Mouse (Mus musculus) thymus, adult 18-20 months (tissue): Measurements from ENCODE around the gene Cfap43.
"Not testable (repeated sequence)": the region's sequence is repeated elsewhere in the genome, so short reads cannot be mapped to it uniquely, and the experiment has no call there.

Experiments
- DNase-seq, 2 experiments: peaks; one replicate each; pipeline ENCODE4 v3.0.0; 2022; ENCODE audit warnings: mixed read lengths in 2 of 2

The Cfap43 gene

DNA sequence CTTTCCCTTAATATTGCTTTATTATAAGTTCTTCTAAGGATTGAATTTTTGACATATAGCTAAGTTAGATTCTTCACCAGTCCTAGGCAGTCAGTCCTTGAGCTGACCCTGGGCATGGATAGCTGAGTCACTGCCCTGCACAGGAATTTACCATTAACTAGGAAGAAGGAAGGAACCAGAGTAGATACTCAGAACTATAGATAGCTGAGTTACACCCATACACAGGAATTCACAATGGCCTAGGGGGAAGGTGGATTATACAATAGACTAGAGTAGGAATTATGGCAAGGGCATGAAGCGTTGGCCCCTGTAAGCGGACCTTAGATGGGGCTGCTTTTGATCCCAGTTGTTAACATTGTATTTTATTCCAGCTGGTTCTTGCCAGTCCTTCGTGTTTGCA is 67.0 kb downstream of the Cfap43 start:
- not testable (repeated sequence) for DNase-seq

DNA sequence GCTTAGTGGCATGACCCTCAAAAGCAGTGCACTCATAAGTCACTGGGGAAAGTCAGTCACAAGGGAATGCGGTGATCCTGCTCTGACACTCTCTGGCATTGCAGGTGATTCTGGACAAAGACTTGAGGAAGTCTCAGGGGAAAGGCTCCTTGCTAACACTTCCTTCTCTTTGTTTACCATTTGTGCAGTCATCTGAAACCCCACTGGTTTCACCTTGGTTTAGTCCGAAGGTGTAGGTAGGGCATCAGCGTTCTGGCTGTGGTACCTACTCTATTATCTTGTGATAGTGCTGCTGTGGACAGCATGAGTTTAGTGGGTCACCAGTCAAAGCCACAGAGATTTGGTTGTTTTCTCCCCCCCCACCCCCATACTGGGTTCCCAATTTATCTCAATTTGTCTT is 69.4 kb downstream of the Cfap43 start:
- DNase-seq = no peak

DNA sequence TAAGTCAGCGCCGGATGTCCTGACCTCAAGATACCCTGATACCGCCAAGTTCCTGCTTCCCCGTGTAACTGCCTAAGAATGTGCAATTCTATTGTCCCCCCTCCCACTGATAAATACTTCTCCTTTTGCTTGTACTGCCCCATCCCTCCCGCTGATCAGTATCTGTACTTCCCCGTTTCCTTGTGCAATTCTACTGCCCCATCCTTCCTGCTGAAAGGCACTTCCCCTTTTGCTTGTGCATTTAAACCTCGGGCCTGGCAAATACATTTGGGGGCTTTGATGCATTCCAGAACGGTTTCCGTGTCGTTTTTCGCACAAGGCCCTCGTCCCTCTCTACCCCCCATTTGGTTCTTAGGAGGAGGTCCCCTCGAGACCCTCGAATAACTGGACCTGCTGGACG is 77.9 kb downstream of the Cfap43 start:
- not testable (repeated sequence) for DNase-seq

DNA sequence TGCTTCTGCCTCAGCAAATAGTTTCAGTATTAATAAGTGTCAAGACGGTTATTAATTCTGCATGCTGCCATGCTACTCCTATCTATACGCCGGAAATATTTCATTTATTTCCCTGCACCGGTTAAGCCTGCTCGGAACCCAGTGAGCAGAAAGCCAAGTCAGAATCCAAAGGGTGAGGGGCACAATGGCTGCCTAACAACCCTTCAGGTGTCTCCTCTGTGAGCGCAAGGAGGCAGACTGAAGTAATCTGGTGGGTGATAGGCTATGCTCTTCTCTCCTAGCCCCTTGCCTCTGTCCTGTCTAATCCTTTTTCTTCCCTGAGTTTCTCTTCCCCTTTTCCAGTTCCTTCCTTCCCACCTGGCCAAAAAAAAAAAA is 81.6 kb downstream of the Cfap43 start:
- no peak for DNase-seq

DNA sequence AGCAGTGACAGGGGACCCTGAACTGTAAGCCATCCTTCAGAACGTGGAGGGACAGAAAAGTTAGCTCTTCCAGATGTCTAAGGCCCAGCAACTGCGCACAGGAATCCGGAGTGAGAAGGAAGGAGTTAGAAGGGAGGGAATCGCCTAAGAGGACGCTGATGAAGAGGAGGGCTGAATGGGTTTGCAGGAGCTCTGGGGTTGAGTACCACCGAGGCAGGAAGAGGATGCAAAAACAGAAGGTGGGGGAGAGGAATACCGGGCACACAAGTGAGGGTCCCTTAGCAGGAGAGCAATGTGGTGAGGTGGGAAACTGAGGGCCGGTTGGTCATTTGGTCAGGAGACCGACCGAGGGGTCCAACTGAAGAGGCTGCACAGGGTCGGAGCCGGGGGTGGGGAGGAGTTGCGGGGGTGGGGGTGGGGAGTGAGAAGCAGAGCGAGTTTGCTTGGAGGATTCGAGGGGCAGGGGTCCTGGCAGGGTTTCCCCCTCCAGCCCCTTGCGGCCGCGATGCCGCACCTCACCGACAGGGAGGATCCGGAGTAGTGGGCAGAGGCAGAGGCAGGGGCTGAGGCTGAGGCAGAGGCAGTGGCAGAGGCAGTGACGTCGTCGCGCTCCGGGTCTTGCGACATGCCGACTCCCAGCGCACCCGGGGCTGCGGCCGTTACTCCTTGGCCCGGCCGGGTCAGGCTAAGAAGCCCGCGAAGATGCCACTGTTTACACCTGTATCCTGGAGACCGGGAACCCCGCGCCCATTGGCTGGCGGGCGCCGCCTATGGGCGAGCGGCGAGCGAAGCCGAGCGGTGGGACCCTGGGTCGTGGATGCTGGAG is 82.2 kb downstream of the Cfap43 start:
- DNase-seq = peak; percentile 30 to 52

DNA sequence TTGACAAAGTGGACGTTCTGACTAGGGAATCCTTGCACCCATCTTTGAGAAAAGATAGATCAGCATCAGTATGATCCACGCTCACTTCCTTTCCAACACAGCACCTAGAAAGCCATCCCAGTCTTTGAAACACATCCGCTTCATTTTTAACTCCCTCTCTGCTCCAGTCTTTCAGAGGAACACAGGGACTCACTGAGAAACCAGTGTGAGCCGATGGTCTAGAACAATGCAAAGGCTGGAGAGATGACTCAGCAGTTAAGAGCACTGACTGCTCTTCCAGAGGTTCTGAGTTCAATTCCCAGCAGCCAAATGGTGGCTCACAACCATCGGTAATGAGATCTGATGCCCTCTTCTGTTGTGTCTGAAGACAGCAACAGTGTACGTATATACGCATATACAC is 83.3 kb downstream of the Cfap43 start:
- DNase-seq = no peak

DNA sequence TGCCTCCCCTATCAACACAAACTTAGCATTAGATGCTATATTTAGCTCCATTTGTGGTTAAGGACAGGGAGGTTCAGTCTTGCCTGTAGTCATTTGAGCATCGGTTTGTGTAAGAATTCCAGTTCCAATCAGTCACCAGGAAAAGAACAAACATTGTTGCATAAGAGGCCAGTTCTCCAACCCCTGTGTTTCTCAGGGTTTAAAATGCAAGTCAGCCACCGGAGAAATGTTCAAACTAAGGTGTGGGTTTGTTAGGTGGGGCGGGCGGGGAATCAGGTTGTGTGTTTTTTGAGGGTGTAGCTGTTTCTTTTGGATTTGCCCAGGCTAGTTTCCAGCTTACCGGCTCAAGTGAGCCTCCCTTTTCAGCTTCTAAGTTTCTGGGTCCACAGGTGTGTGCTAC is 84.5 kb downstream of the Cfap43 start:
- no peak for DNase-seq

DNA sequence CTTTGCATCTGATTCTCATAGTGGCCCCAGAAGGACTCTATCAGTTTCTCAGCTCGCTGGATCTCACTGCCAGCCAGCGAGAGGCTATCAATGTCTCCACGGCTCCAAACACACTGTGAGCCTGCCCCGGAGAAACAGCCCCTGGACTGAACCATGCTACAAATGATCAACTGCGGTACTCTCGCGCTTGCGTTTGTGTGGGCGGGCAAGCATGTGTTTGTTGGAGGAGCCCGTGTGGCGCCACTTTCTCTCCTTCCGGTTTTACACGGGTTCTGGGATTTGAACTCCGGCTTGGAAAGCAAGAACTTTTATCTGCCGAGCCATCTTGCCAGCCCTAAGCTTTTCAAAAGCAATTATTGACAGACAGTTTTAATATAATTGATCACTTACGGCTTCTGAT is 86.8 kb downstream of the Cfap43 start:
- no peak for DNase-seq

DNA sequence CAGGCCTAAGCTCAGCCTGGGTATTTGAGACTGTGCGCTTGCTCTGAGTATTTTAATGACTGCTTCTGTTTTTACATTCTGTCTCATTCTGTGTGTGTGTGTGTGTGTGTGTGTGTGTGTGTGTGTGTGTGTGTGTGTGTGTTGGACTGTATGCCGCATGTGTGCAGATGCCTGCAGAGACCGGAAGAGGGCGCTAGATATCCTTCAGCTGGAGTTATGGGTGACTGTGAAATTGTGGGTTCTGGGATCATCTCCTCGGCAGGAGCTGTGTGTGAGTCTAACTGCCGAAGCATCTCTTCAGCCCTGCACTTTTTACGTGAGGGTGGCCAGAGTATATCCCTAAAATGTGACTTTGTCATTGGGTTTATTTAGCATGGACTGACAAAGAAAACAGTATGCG is 88.0 kb downstream of the Cfap43 start:
- DNase-seq = no peak

DNA sequence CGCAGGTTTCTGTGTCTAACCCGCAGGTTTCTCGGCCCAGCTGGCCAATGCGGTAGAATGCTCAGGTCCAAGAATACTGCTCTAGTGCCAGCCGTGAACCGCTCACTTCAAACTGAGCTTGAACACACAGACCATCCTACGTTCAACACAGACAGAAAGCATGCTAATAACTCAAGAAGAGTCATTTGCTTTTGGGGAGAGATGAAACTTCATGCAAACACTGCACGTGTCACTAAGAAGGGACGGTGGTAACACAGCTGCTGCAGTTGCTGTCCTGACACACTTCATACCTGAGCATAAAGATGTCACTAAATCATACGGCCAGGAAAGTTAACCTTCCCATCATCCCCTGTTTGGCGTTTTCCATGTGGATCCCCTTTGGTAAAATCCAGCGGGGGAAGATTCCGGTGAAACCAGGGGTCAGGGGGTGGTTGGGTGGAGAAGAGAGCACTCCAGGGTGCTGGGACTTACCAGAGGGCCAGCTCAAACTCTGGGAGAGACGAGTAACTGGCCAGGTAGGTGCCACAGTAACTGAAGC is 89.1 kb downstream of the Cfap43 start:
- no peak for DNase-seq

DNA sequence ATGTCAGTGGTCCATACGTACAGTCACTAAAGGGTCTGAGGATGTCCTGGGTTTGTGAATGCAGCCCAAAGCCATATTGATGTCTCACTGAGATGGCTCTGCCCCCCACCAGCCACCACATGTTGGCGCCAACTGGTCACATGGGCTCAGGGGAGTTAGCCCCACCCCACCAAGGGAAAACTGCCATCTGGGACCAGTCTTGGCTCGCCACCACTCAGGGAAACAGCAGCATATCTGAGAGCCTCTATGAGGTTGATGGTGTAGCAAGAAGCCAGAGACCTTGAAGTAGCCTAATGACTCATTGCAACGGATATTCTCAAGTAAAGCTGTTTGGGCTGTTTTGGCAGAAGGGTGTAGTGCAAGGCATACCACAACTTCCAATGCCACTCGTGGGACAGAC is 95.1 kb downstream of the Cfap43 start:
- no peak for DNase-seq

DNA sequence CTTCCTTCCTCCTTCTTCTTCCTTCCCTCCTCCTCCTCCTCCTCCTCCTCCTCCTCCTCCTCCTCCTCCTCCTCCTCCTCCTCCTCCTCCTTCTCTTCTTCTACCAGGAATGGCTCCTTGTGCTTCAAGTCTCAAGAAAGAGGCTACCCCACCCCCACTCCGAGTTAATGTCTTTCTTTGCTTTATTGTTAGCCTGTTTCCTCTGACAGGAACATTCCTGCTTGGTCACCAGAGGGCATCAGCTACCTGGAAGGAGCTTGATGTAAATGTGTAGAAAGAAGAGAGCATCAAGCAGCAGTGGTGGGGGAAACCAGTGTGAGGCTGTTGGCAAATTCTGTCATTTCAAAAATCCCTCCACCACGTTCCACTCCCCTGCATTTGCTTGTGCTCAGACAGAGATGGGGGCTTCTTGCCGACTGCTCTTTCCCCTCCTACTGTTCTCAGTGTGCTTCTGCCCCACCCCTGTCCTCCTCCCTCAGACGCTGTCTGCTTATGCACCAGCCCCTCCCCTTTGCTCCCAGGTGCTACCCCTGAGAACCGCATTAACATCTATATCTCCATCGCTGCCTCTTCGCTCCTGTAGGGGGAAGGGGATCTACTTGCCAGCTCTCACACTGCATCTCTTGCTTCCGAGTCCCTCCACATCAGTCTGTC is 96.8 kb downstream of the Cfap43 start:
- no peak for DNase-seq

DNA sequence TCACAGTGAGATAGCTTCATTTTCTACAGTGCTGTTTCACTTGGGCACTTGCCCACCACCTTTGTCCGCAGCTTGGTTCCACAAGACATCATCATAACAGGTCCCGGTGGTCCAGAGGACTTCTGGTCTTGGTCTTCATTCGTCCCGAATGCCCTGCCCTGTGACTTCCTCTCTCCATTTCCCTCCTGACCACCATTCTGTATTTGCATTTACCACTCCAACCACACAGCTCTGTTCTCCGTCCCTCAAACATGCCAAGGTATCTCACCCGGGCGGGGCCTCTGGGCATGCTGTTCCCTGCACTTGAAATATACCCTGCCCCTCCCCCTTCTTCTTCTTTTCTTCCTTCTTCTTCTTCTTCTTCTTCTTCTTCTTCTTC is 97.6 kb downstream of the Cfap43 start:
- DNase-seq = no peak

DNA sequence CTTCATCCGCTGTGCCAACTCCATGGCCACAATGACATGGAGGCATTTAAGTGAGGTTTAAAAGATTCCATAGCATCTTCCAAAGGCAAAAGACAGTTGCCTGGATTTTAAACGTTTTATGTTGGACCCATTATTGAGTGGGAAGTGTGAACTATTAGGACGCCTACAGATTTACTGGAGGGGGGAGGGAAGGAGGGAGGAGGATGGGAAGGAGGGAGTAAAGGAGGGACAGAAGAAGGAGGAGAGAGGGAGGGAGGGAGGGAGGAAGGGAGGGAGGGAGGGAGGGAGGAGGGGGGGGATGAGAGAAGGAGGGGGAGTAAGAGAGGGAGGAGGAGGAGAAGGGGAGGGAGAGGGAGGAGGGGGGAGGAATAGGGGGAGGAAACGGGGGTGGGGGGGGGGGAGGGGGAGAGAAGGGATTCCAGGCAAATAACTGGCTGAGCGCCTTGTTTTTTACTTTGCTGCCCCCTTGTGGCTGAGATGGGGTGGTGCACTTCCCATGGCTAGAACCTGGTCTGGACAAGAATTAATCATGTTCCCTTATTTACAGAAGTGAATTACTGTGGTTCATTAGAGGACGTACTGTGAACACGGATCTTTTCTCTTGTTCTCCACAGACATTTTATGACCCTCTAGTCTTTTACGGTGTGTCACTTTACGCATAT is 98.1 kb downstream of the Cfap43 start:
- peak in 1 of 2 experiments; percentile 27 for DNase-seq

DNA sequence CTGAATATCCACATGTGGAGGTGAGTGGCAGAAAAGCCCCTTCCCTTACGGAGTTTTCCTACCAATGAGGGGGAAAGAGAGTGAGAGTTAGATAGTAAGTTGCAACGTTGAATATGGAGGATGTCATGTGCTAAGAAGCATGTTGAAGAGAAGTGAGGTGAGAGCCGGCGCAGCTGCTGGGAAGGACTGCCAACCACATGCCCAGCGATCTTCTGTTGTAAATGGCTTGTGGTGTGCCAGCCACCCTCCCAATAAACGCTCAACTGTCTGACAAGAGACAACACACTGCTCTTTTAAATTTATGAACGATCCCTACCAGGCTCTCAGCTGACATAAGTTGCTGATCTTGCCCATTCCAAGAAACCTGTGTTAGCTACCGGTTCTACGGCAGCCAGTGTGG is 101.4 kb downstream of the Cfap43 start:
- DNase-seq = no peak

DNA sequence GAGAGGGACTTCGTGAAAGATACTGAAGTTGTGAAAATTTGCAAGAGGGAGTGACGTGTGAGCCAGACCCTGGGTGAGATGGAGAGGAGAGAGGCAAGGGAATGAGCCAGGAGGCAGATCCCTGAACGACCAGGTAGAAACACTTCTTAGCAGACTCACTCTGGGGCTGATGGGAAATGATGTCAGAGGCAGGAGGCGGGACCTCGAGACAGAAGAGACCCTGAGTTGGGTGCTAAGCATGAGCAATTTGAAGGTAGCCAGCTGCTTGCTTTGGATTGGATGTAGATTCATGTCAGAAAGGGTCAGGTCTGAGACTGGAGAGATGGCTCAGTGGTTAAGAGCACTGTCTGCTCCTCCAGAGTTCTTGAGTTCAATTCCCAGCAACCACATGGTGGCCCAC is 104.4 kb downstream of the Cfap43 start:
- DNase-seq = no peak

DNA sequence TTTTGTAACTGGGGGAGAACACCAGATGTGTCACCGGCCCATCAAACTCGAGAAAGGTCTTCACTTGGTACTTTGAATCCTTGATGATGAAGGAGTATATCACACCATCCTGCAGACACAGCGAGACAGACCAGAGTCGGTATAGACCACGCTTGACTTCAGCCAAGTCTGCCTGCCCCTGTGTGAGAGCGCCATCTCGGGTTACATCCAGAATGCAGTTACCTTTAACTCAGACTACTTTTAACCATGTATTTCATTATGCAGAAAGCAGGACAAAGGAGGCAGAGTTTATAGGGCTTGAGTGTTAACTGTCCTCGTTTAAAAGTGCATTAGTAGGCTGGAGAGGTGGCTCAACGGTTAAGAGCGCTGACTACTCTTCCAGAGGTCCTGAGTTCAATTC is 107.0 kb downstream of the Cfap43 start:
- no peak for DNase-seq

DNA sequence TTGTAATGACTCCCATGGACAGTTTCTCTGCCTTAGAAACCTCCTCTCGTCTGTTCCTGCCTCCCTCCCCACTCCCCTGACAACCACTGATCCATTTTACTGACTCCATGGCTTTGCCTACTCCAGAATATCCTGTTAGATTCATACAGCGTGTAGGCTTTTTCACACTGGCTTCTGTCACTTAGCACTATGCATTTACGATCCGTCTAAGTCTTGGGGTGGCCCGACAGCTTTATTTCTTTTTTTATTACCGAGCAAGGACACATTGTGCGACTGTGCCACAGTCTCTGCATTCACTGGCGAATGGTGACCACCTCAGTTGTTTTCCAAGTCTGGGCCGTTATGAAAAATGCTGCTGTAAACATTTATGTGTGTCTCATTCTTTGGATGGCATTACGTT is 120.5 kb downstream of the Cfap43 start:
- no peak for DNase-seq

DNA sequence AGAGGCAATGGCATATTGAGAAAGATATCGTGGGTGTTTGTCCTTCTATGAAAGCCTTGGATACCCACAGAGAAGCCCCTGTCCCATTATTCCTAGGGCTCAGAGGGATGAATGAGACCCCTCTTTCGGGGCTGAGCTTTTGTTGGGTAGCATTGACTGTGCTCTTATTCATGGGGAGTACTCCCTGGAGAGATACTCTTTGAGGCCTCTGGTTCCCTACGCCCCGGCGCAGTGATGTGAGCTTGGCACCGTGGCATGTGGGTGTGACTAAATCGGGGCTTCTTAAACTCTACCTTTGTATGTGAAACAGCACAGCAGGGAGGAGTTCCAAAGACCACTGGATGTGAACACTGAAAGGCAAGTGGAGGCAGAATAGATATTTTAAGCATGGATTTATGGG is 122.4 kb downstream of the Cfap43 start:
- no peak for DNase-seq

DNA sequence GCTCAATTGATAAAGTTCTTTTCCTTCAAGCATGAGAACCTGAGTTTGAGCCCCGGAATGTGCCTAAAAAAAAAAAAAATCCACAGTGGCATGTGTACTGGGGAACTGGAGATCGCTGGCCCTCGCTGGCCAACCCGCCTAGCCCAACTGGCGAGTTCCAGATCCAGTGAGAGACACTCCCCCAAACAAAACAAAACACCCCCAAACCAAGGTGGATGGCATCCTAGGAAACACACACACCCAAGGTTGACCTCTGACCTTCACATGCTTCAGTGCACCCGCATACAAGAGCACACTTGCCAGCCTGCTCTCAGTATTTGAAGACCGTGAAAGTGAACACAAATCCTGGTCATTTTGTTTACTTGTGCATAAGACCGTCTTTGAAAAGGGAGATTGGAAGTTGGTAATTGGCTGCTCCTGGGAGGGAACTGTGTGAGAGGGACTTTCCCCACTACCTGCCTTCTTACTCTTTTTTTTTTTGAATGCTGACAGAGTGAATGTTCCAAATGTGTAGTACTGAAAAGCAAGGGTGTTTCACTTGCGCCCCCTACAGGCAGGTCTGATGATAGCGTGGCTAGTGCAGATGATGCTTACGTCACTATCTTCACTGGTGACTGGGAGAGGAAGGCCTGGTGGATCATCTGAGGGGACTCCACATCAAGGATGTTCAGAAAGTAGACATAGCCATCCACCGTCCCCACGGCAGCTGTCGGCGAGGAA is 123.9 kb downstream of the Cfap43 start:
- DNase-seq = peak; percentile 19 to 55

DNA sequence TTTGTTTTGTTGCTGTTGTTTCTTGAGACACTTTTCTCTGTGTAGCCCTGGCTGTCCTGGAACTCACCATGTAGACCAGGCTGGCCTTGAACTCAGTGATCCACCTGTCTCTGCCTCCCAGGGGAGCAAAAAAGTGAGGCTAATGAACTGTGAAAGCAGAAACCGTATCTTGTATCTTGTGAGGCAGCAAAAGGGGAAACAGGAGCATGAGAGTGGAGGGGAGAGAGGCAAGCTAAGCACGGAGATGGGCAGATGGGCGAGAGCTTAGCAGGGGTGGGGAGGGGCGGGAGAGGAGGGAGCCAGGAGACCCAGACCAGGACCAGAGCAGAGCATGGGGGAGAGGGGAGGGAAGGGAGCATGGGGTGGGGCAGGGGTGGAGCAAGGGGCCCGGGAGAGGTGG is 124.8 kb downstream of the Cfap43 start:
- DNase-seq = no peak

DNA sequence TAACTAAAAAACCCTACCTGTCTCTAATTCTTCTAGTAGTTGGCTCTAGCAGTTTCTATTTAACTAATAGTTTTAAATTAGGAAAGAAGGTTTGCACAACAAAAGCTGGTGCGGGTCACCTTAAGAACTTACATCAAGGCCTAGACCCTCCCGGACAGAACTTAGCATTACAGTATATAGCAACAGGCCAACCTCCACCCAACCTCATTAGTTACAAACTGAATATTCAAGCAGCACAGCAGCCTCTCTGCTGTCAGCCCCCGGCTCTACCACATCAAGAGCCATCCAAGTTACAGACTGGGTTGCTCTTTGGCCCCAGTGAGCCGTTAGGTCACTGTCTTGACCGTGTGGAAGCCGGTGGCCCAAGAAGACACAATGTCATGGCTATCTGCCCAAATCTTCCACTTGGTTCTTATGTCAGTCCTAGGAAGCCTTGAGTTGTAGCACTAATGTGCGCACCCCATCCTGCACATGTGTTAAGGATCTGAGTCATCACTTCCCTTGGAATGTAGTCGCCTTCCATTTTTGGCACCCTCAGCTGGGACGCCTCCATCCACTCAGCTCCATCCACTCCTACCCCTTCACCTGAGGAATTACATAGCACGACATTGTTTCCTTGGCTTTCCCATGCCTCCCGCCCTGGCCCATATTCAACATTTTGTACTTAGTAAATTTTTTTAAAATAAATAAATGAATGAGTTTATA is 128.6 kb downstream of the Cfap43 start:
- DNase-seq = no peak

DNA sequence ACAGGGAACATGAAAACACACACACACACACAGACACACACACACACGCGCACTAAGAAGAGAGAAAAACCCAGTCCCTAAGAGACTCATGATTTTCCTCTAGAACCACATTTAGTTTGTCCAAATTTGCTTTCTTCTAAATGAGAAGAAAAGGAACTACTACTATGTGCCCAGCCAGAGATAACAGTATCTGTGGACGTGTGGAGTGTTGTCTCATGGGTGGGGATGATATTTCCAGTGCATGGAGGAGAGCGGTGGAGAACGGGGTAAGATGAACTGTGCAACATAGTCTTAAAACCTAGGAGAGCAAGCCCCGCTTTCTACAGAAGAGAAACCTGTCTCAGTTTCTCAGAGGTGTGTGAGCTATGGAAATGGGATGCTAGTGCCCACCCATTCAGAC is 135.2 kb downstream of the Cfap43 start:
- DNase-seq = no peak
